Comparison of ENCODE assay signal across 8 mouse cellular contexts in genomic region chr11:117870688-117871365, GRCm38 (mm10). TPM values are rescaled to one million over a fixed set of nuclear protein-coding genes. Genes with fewer than 3 reads are reported as not detected.
DNase-seq lines count a peak whose midpoint lies in the region; ATAC-seq lines count a peak whose summit lies in the region.

No protein-coding gene starts in this region.

- peaks cover 44% of the 10 kb centered on the region for H3K27me3 ChIP-seq in liver, embryonic 12.5 days (replicated peaks)
- no peaks in the 10 kb centered on the region for H3K27me3 ChIP-seq in midbrain, embryonic 15.5 days (replicated peaks)

- no peak overlapping the region for H3K4me3 ChIP-seq in liver, embryonic 12.5 days
- no peak overlapping the region for H3K4me3 ChIP-seq in midbrain, embryonic 15.5 days

- no peaks in the 10 kb centered on the region for H3K36me3 ChIP-seq in liver, embryonic 12.5 days
- H3K36me3 ChIP-seq in midbrain, embryonic 15.5 days (replicated peaks) = no peaks in the 10 kb centered on the region

- peak; percentile 69 for DNase-seq in liver
- peak; percentile 88 to 93 for DNase-seq in cerebellum, postnatal 10 days
- DNase-seq in frontal cortex, postnatal 25 days (ENCODE audit: low spot score in 2 of 2) = peak; percentile 55 to 67
- DNase-seq in left cerebral cortex, postnatal 25 days (ENCODE audit: low spot score in 2 of 2) = peak; percentile 78 to 85
- peak; percentile 74 to 75 for DNase-seq in spleen, postnatal 36 days (ENCODE audit: low spot score in 2 of 2)

- no peak overlapping the region for H3K9ac ChIP-seq in liver, embryonic 12.5 days
- 0 out of 2 replicates have a peak overlapping the region, but pooled peaks have one; percentile 24 for H3K9ac ChIP-seq in midbrain, embryonic 15.5 days

- WGBS in liver, embryonic 12.5 days (ENCODE audit: insufficient replicate concordance) = 37% methylated on average over 12 of the region's 12 CpGs
- 34% methylated on average over 12 of the region's 12 CpGs for WGBS in midbrain, embryonic 15.5 days

- intact Hi-C loops in left cerebral cortex, postnatal 25 days (cut with DNase I) = loop anchor here (1.0 to 5.0 kb wide), 3 partner anchors 151 to 351 kb away; no protein-coding TSS in a partner anchor

- H3K27ac ChIP-seq in liver, embryonic 12.5 days = no peak overlapping the region
- no peak overlapping the region for H3K27ac ChIP-seq in midbrain, embryonic 15.5 days

- no peaks in the 10 kb centered on the region for H3K9me3 ChIP-seq in liver, embryonic 12.5 days (replicated peaks)
- H3K9me3 ChIP-seq in midbrain, embryonic 15.5 days = no peaks in the 10 kb centered on the region

- no peak overlapping the region for H3K4me2 ChIP-seq in liver, embryonic 12.5 days
- H3K4me2 ChIP-seq in midbrain, embryonic 15.5 days = no peak overlapping the region

- no peak for ATAC-seq in liver, embryonic 12.5 days
- ATAC-seq in inflammation-experienced regulatory T-cells, adult 6 months = peak; percentile 32
- peak; percentile 33; the same call in 1 of the 2 replicates for ATAC-seq in midbrain, embryonic 15.5 days (replicated peaks)

- peaks cover 24% of the 10 kb centered on the region for H3K4me1 ChIP-seq in liver, embryonic 12.5 days
- peaks cover 25% of the 10 kb centered on the region for H3K4me1 ChIP-seq in midbrain, embryonic 15.5 days

RNA-seq across cellular contexts. Expression of gene Tha1, which starts 2.5 kb away (rescaled TPM):
- polyA plus RNA-seq in liver, embryonic 12.5 days (2016; fragmentation: Nextera tagmentation; extraction: Ambion mirVana) = 1.7 TPM in 2 replicates
- polyA plus RNA-seq in inflammation-experienced regulatory T-cells, adult 6 months (2017; shearing (Covaris generic)) = 10 to 100 TPM in 1 of 3 experiments, 1 to 10 TPM in 2; 8.5 to 12.7 (median 9.3) TPM
- 1 to 10 TPM; 3.8 to 4.0 TPM for total RNA-seq in left cerebral cortex, postnatal 25 days (2021)
- 5.3 and 5.6 TPM in 2 replicates for polyA plus RNA-seq in midbrain, embryonic 15.5 days (2015; fragmentation: Nextera tagmentation; extraction: Ambion mirVana)

RNA-seq across cellular contexts. Expression of gene Tmem235, which starts 10.3 kb away (rescaled TPM):
- polyA plus RNA-seq in liver, embryonic 12.5 days (2016; fragmentation: Nextera tagmentation; extraction: Ambion mirVana) = not detected in 2 replicates
- polyA plus RNA-seq in inflammation-experienced regulatory T-cells, adult 6 months (2017; shearing (Covaris generic)) = not detected
- under 1 TPM in 1 of 2 experiments, not detected in 1; 0.23 TPM for total RNA-seq in left cerebral cortex, postnatal 25 days (2021)
- polyA plus RNA-seq in midbrain, embryonic 15.5 days (2015; fragmentation: Nextera tagmentation; extraction: Ambion mirVana) = not detected in 2 replicates

RNA-seq across cellular contexts. Expression of gene Birc5, which starts 21.8 kb away (rescaled TPM):
- 370 and 373 TPM in 2 replicates for polyA plus RNA-seq in liver, embryonic 12.5 days (2016; fragmentation: Nextera tagmentation; extraction: Ambion mirVana)
- polyA plus RNA-seq in inflammation-experienced regulatory T-cells, adult 6 months (2017; shearing (Covaris generic)) = 100 to 1,000 TPM in 1 of 3 experiments, 10 to 100 TPM in 2; 16.8 to 256 (median 23.6) TPM
- 1 to 10 TPM in 1 of 2 experiments, under 1 TPM in 1; 0.62 to 1.2 TPM for total RNA-seq in left cerebral cortex, postnatal 25 days (2021)
- 29.4 and 32.8 TPM in 2 replicates for polyA plus RNA-seq in midbrain, embryonic 15.5 days (2015; fragmentation: Nextera tagmentation; extraction: Ambion mirVana)

RNA-seq across cellular contexts. Expression of gene Tk1, which starts 44.9 kb away (rescaled TPM):
- 145 and 152 TPM in 2 replicates for polyA plus RNA-seq in liver, embryonic 12.5 days (2016; fragmentation: Nextera tagmentation; extraction: Ambion mirVana)
- polyA plus RNA-seq in inflammation-experienced regulatory T-cells, adult 6 months (2017; shearing (Covaris generic)) = 100 to 1,000 TPM in 1 of 3 experiments, 10 to 100 TPM in 2; 27.3 to 126 (median 52.4) TPM
- total RNA-seq in left cerebral cortex, postnatal 25 days (2021) = under 1 TPM; 0.60 to 0.94 TPM
- 15.3 and 19.7 TPM in 2 replicates for polyA plus RNA-seq in midbrain, embryonic 15.5 days (2015; fragmentation: Nextera tagmentation; extraction: Ambion mirVana)

RNA-seq across cellular contexts. Expression of gene Afmid, which starts 45.1 kb away (rescaled TPM):
- polyA plus RNA-seq in liver, embryonic 12.5 days (2016; fragmentation: Nextera tagmentation; extraction: Ambion mirVana) = 6.7 TPM in 2 replicates
- 10 to 100 TPM; 32.7 to 39.5 (median 35.4) TPM for polyA plus RNA-seq in inflammation-experienced regulatory T-cells, adult 6 months (2017; shearing (Covaris generic))
- 1 to 10 TPM; 4.6 to 6.7 TPM for total RNA-seq in left cerebral cortex, postnatal 25 days (2021)
- 4.9 and 5.4 TPM in 2 replicates for polyA plus RNA-seq in midbrain, embryonic 15.5 days (2015; fragmentation: Nextera tagmentation; extraction: Ambion mirVana)
